Mouse (Mus musculus): ENCODE data around the gene Znhit6.
A peak's percentile ranks its signal among the peaks of the same experiment; 100 is the strongest.

Znhit6 gene

DNA sequence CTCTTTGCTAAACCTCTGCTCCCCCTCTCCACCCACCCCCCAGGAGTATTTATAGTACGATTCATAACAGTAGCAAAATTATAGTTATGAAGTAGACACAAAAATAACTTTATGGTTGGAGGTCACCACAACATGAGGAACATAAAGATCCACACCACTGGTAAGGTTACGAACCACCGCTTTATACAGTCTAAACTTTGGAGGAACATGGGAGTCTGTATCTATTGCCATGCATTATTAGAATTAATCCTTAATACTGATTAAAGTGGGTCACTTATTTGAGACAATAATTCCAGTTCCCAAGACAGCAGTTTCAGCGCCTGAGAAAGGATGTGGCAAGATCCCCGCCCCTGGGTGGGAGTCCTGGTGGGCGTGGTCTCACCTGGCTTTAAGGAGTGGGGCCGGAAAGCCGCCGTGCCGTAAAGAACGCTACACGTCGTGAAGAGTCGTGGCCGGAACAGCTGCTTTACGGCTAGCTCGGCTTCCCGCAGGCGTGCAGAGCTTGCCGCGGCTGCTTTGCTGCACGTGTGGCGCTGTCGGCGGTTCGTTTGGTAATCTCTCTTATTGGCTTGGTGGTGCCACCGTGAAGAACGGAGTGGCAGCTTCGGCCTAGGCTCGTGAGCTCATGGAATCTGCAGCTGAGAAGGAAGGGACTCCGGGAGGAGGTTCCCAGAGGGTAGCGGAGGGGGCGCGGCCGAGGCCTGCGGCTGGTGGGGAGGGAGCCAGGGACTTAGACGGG lies at the start of gene Znhit6:
Gene Znhit6, plus strand, starts transcription at position 463 of the 739 bp plus-strand sequence.
- peak; percentile 73 to 83 for DNase-seq (ENCODE audit: low spot score in 2 of 2)

DNA sequence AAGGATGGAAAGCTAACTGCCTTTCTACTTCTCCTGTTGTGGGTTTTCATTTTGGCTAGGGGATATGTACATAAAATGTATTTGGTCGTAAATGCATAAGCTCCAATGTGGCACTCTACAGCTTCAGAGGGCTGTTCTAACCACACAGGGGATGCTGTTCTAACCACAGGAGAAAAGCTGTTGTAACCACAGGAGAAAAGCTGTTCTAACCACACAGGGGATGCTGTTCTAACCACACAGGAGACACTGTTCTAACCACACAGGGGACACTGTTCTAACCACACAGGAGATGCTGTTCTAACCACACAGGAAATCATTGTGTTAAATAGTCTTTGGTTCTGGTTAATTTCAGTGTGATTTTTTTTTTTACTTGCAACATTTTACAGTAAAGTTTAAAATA lies 38.1 kb upstream of the Znhit6 start:
- DNase-seq (ENCODE audit: low spot score in 2 of 2): peak in 1 of 2 experiments; percentile 2

GRCm38 (mm10) chr3:145548441-145549415 lies 27.3 kb upstream of the Znhit6 start:
- DNase-seq (ENCODE audit: low spot score in 2 of 2): no peak

- DNase-seq (ENCODE audit: low spot score in 2 of 2): no peak
Observed at GRCm38 (mm10) chr3:145550216-145550615, 25.8 kb upstream of the Znhit6 start.

- no peak for DNase-seq (ENCODE audit: low spot score in 2 of 2)
Observed at GRCm38 (mm10) chr3:145554388-145554787, 21.6 kb upstream of the Znhit6 start.

DNA sequence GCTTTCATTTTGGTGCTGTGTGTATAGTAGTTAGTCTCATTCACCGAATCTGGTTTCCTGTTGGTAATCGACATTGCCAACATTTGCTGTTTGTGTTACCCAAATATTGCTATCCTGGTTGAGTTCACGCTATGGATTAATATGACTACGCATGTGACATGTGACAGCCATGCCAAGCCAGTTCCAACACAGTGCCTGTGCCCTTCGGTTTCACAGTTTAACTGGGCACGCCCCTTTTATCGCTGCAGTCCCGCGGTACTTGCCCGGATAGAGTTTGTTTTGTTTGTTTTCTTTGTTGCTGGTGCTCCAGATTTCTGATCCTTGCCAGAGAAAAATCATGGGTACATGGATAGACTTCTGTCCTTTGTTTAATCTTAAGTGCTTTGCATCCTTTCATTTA lies 19.8 kb upstream of the Znhit6 start:
- DNase-seq (ENCODE audit: low spot score in 2 of 2): no peak

- DNase-seq (ENCODE audit: low spot score in 2 of 2): no peak
Observed at GRCm38 (mm10) chr3:145559675-145560074, 16.3 kb upstream of the Znhit6 start.

- DNase-seq (ENCODE audit: low spot score in 2 of 2): no peak
Observed at GRCm38 (mm10) chr3:145560117-145560516, 15.9 kb upstream of the Znhit6 start.

DNA sequence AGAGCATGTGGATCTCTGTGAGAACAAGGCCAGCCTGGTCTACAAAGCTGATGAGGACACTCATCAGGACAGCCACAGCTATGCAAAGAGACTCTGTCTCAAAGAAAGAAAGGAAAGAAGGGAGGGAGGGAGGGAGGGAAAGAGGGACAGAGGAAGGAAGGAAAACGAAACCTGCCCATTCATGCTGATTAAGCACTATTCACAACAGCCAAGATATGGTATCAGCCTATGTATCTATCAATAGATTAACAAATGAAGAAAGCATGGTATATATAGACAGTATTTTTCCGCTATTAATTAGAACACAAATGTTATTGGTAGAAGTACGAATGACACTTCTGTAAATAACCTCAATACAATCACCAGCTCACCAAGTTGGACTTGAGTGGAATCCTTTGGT lies 1.5 kb upstream of the Znhit6 start:
- no peak for DNase-seq (ENCODE audit: low spot score in 2 of 2)

DNA sequence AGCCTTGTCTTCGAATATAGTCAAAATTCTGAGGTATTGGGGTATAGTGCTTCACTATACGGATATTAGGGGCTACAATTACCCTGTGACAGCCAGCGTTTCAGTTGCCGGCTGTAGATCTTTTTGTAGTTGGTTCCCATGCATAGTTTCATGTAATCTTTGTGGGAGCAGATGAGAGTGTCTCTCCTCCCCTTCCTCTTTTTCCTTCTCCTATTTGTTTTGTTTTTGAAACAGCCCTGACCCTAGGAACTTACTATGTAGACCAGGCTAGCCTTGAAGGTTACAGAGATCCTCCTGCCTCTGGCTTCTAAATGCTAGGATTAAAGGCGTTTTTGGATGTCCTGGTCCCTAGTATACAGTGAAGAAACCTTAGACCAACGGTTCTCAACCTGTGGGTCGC lies 665 bp upstream of the Znhit6 start:
- DNase-seq (ENCODE audit: low spot score in 2 of 2): no peak

GRCm38 (mm10) chr3:145576482-145576822 lies 447 bp downstream of the Znhit6 start:
- no peak for DNase-seq (ENCODE audit: low spot score in 2 of 2)

GRCm38 (mm10) chr3:145576876-145577275 lies 871 bp downstream of the Znhit6 start:
- no peak for DNase-seq (ENCODE audit: low spot score in 2 of 2)

GRCm38 (mm10) chr3:145583043-145583442 lies 7.0 kb downstream of the Znhit6 start:
- DNase-seq (ENCODE audit: low spot score in 2 of 2): no peak

GRCm38 (mm10) chr3:145583522-145584200 lies 7.7 kb downstream of the Znhit6 start:
- no peak for DNase-seq (ENCODE audit: low spot score in 2 of 2)

GRCm38 (mm10) chr3:145590562-145590961 lies 14.6 kb downstream of the Znhit6 start:
- DNase-seq (ENCODE audit: low spot score in 2 of 2): no peak

- no peak for DNase-seq (ENCODE audit: low spot score in 2 of 2)
Observed at GRCm38 (mm10) chr3:145591841-145592542, 16.0 kb downstream of the Znhit6 start.

DNA sequence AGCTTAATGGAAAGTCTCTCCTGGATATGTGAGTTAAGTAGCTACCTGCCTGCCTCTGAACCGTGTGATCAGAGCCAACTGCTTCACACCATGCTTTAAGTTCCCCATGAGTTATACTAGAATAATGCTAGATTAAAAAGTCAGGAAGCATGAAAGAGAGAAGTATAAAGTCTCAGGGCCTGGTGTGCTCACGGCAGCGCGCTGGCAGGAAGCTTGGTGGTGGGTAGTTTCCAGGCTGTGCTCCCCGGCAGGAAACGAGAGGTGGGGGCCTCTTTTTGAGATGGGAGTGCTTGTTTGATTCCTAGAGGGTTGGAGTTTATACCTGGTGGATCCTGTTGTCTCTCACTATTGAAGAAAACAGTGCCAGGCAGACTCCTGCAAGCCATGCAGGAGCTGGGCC lies 19.3 kb downstream of the Znhit6 start:
- no peak for DNase-seq (ENCODE audit: low spot score in 2 of 2)

DNA sequence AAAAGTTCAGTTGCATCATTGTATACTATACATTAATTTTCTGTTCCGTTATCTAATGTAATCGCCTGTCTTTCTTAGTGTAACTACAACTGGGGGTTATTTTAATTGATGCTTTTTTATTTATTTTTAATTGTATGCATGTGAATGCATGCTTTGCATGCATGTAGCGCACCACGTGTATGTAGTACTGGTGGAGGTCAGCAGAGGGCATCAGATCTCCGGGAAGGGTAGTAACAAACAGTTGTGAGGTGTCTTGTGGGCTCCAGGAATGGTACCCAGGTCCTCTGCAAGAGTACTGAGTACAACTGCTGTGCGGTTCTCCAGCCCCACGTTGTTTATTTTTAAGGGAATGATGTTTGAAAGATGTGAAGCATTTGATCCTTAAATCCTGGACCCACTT lies 23.1 kb downstream of the Znhit6 start:
- DNase-seq (ENCODE audit: low spot score in 2 of 2): no peak

DNA sequence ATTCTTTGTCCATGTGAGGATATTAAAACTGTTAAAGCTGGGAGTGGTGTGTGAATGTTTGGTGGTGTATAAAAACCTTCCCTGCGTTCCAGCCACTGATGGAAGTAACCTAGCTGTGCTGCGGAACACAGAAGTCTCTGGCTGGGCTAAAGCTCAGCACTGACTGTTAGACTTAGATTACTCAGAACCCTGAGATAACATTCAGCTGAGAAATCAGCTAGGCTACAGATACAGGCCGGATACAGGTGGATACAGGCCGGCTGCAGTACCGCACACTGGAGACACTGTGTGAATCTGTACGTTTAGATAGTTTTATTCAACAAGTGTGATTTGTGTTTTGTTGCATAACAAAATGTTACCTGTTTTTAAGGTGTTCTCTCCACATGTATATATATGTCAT lies 24.8 kb downstream of the Znhit6 start:
- DNase-seq (ENCODE audit: low spot score in 2 of 2): no peak

- no peak for DNase-seq (ENCODE audit: low spot score in 2 of 2)
Observed at GRCm38 (mm10) chr3:145601345-145601744, 25.3 kb downstream of the Znhit6 start.

DNA sequence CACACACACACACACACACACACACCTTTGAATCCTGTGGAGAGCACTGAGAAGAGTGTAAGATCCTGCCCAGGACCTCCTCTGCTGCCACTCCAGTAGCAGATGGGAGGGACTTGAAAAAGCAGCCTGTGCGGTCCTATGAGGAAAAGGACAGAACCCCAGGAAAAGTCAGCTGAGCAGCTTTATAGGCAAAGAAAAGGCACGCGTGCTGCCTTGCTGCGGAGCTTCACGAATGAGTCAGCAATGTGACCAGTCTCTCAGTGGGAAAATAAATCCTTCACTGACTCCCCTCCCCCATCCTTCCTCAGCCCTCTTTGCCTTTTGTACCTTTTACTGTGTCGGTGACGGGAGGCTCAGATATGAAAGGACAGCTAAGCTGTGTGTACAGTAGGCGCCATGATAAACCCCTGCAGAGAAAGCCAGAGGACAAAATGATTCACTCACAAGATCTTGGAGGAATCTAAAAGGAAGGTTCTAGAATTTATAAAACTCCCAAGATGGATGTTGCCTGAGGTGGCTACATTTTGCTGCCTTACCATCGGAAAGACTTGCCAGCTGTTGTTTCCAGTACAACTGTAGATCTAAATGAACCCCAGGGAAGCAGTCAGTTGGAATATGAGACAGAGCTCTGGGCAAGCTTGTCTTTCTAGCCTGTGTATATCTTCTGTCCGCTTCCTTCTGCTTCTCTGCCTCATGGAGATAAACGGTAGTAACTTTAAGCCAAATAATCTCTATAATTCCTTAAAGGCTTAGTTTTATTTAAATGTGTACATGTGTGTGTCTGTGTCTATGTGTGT lies 26.6 kb downstream of the Znhit6 start:
- no peak for DNase-seq (ENCODE audit: low spot score in 2 of 2)
